18 mouse cellular contexts compared by ENCODE assay signal in the genomic region with DNA sequence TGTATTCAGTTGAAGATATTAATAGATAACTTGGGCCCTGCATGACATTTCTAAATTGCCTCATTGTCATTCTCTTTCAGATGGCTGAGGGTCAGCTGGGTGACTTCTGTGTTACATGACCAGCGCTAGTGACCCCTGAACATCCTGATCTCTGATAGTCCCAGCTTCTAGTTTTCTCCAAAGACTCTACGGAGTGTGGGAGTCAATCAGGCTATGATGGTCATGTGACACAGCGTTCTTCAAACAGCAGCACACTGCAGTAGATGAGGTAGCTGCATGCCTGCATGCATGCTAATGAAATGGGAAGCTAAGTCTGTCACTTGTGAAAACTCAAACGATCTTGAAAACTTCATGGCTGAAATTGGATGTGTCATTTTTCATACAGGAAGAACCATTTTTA. TPM values are rescaled to one million over a fixed set of nuclear protein-coding genes. Genes with fewer than 3 reads are reported as not detected.
"Had no signal": no experiment of that assay in that cellular context is flagged by ENCODE, and none has a peak within 500 bp of the region (broad histone marks: within the 10 kb centered on the region; RNA-seq: fewer than 3 reads in every experiment).

No protein-coding gene starts in this region.

- H3K27ac ChIP-seq: liver, embryonic 13.5 days; liver, embryonic 15.5 days; lung, embryonic 15.5 days; macrophage; neural tube, embryonic 12.5 days; stomach, embryonic 15.5 days; stomach, postnatal 0 days had no signal

- H3K4me3 ChIP-seq: liver, embryonic 13.5 days; liver, embryonic 15.5 days; lung, embryonic 15.5 days; megakaryocyte, embryonic 14.5 days; neural tube, embryonic 12.5 days; stomach, embryonic 15.5 days had no signal

- H3K4me2 ChIP-seq: liver, embryonic 13.5 days; liver, embryonic 15.5 days; lung, embryonic 15.5 days; neural tube, embryonic 12.5 days; stomach, embryonic 15.5 days had no signal

- H3K9ac ChIP-seq: liver, embryonic 13.5 days; liver, embryonic 15.5 days; liver, postnatal 0 days; lung, embryonic 15.5 days; neural tube, embryonic 12.5 days; stomach, embryonic 15.5 days had no signal

- H3K36me3 ChIP-seq: liver, embryonic 13.5 days; liver, embryonic 15.5 days; lung, embryonic 15.5 days; neural tube, embryonic 12.5 days; stomach, embryonic 15.5 days had no signal

- H3K4me1 ChIP-seq: liver, embryonic 13.5 days; liver, embryonic 15.5 days; megakaryocyte, embryonic 14.5 days; neural tube, embryonic 12.5 days; stomach, embryonic 15.5 days had no signal

- H3K27me3 ChIP-seq: liver, embryonic 13.5 days; liver, embryonic 15.5 days; lung, embryonic 15.5 days; megakaryocyte, embryonic 14.5 days; neural tube, embryonic 12.5 days; stomach, embryonic 15.5 days had no signal

- DNase-seq: liver, embryonic 13.5 days; liver, postnatal 0 days; lung, adult 2 months; lung, postnatal 14 days; lung, postnatal 36 days; right cerebral cortex, postnatal 14 days; thymus, adult 2 months; thymus, postnatal 25 days; thymus, postnatal 4 days had no signal

- ATAC-seq: liver, postnatal 0 days; lung, postnatal 0 days had no signal

- H3K9me3 ChIP-seq: liver, embryonic 13.5 days; liver, embryonic 15.5 days; lung, embryonic 15.5 days; megakaryocyte, embryonic 14.5 days; neural tube, embryonic 12.5 days; stomach, embryonic 15.5 days had no signal

RNA-seq across cellular contexts. Expression of gene Tnc, which starts 41.6 kb away (rescaled TPM):
- total RNA-seq: neutrophil, adult 5-6 weeks had no signal
